Mouse (Mus musculus) embryonic fibroblast, embryonic 13.5 days (primary cell): Measurements from ENCODE around the gene Vars. TPM values are rescaled to one million over a fixed set of nuclear protein-coding genes. Genes with fewer than 3 reads are reported as not detected.
"Not testable (repeated sequence)": the region's sequence is repeated elsewhere in the genome, so short reads cannot be mapped to it uniquely, and the experiment has no call there.

Experiments used
- H3K27ac ChIP-seq: 2 replicates; pipeline ENCODE4 v1.5.1; 2012; ENCODE audit warnings: low read length, control low read depth, inconsistent platforms; ENCODE audit not compliant: insufficient read depth
- H3K4me1 ChIP-seq: 2 replicates; pipeline ENCODE4 v1.6.1; 2011; ENCODE audit warnings: low read length; ENCODE audit not compliant: control insufficient read depth, insufficient read depth
- H3K4me3 ChIP-seq: 2 replicates; pipeline ENCODE4 v1.5.1; 2011; ENCODE audit warnings: mild to moderate bottlenecking, control low read depth, low read length; ENCODE audit not compliant: insufficient read depth
- CTCF ChIP-seq: IDR thresholded peaks from 2 replicates; pipeline ENCODE4 v1.5.1; 2011; ENCODE audit warnings: mild to moderate bottlenecking, control low read depth, low read length, moderate library complexity, borderline replicate concordance; ENCODE audit not compliant: insufficient read depth
- POLR2A ChIP-seq: IDR thresholded peaks from 2 replicates; pipeline ENCODE4 v1.6.1; 2011; ENCODE audit warnings: low read depth, mild to moderate bottlenecking, control low read depth, low read length, moderate library complexity
- polyA plus RNA-seq: library from polyadenylated mRNA; stranded (reverse); fragments of >200 nt; gene quantifications from 2 replicates; pipeline ENCODE4 v1.2.4, GENCODE M21; 2011; ENCODE audit warnings: low read depth; ENCODE audit not compliant: missing spikeins, insufficient read length

The Vars gene
- polyA plus RNA-seq, 1 experiment: 81.3 TPM

- Histone ChIP-seq H3K4me3 (no peak overlapping the region), H3K4me1 (peaks cover 6% of the 10 kb centered on the region; the same call in 1 of the 2 replicates), H3K27ac (no peak overlapping the region)
- TF ChIP-seq CTCF (no peak), POLR2A (0 out of 2 replicates have a peak, but pooled peaks have one; percentile 6)
Observed at GRCm38 (mm10) chr17:34996411-34997141, 4.2 kb upstream of the Vars start.

DNA sequence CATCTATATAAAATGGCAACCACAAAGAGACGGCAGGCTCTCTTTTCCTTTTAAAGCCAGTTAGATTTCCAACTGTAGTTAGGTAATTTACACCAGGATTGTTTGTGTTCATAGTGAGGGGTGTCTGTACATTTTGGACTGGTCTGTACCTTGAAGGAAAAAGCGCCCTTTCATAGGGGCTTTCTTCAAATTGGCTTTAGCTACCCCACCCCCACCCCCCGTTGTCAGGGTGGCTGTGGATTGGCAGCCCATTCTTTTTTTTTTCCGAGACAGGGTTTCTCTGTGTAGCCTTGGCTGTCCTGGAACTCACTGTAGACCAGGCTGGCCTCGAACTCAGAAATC is 3.7 kb upstream of the Vars start:
- no peak overlapping the region for H3K27ac ChIP-seq
- TF ChIP-seq CTCF (no peak), POLR2A (no peak; the same call in 1 of the 2 replicates)
- no peak overlapping the region for H3K4me3 ChIP-seq
- peaks cover 6% of the 10 kb centered on the region; the same call in 1 of the 2 replicates for H3K4me1 ChIP-seq

- Histone ChIP-seq H3K4me1 (peaks cover 6% of the 10 kb centered on the region; the same call in 1 of the 2 replicates), H3K4me3 (no peak overlapping the region; the same call in 1 of the 2 replicates), H3K27ac (no peak overlapping the region)
- TF ChIP-seq CTCF (no peak), POLR2A (no peak)
Observed at GRCm38 (mm10) chr17:34998526-34999430, 2.0 kb upstream of the Vars start.

DNA sequence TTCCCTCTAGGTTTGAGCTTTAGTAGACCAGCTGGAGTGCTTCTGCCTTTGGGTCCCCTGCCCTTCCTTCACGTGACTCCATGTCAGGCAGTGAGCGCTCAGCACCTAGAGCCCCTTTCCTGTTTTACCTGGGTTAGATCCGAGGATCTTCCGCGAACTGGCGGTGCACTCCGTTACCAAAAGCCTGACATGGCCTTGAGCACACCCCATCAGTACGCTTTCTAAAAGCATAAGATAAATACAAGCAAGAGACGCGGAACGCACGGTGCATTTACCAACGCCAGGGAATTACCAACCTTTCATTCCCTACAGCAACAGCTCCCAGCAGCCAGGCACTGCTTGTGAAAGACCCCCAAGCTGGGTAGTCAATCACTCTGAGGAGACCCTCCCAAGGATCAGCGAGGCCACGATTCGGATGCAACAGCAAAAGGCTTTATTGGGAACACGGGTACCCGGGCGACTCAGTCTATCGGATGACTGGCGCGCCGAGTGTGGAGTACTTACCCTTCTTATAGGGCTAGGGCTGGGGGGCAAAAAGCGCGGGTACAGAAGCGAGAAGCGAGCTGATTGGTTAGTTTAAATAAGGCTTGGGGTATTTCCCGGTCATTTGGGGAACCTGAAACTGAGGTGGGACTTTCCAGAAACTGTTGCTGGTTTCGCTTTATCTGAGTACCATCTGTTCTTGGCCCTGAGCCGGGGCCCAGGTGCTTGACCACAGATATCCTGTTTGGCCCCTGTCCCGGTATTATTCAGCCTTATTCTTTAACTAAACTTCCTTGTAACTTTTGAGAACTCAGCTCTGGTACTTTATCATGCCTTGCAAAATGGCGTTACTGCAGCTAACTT is 693 bp upstream of the Vars start:
- not testable (repeated sequence) for H3K4me1 ChIP-seq
- peak overlapping the region; percentile 96 for H3K27ac ChIP-seq
- peak; percentile 48 for TF ChIP-seq POLR2A
- peak overlapping the region; percentile 81 for H3K4me3 ChIP-seq

GRCm38 (mm10) chr17:35001452-35002152 is 815 bp downstream of the Vars start:
- peak overlapping the region; percentile 96 for H3K27ac ChIP-seq
- H3K4me3 ChIP-seq: peak overlapping the region; percentile 81
- H3K4me1 ChIP-seq: peaks cover 6% of the 10 kb centered on the region; the same call in 1 of the 2 replicates
- peak; percentile 29 for TF ChIP-seq POLR2A
- TF ChIP-seq CTCF: no peak

DNA sequence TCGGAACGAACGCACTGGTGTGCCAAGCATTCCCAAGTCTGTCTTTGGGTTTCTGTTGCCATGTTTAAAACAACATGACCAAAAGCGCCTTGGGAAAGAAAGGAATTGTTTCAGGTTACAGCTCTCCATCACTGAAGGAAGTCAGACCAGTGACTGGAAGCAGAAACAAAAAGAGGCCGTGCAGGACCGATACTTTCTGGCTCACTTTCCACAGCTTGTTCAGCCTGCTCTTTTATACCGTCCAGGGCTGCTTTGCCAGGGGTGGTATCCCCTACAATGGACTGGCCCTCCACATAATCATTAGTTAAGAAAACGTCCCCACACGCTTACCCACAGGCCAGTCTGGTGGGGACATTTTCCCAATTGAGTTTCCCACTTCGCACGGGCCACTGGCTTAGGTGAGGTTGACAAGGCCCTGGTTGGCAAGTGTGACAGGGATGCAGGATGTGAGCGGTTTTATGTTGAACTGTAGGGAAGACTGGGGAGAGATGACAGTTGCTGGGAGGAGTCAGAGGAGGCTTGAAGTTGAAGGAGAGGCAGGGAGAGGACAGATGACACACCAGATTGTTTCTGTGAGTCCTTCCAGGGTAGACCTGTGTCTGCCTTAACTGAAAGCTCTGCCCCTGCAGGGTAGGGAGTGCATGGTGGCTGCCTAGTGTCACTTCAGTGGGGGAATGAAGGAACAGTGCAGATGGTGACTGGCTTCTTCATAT is 1.5 kb downstream of the Vars start:
- H3K27ac ChIP-seq: peak overlapping the region; percentile 96
- H3K4me3 ChIP-seq: peak overlapping the region; percentile 81
- H3K4me1 ChIP-seq: peaks cover 4% of the 10 kb centered on the region; the same call in 1 of the 2 replicates
- TF ChIP-seq POLR2A: peak; percentile 52; the same call in 1 of the 2 replicates
- no peak for TF ChIP-seq CTCF

- peak overlapping the region; percentile 81 for H3K4me3 ChIP-seq
- H3K4me1 ChIP-seq: peaks cover 4% of the 10 kb centered on the region; the same call in 1 of the 2 replicates
- TF ChIP-seq CTCF: no peak
- TF ChIP-seq POLR2A: no peak
- H3K27ac ChIP-seq: no peak overlapping the region
Observed at GRCm38 (mm10) chr17:35003022-35003838, 2.4 kb downstream of the Vars start.
